Mouse (Mus musculus): ENCODE results near the gene Ppfia4.

GRCm38 (mm10) chr1:134360656-134361055 is 27.9 kb upstream of the Ppfia4 start:
- TF ChIP-seq POLR2A (IDR thresholded peaks at IDR 0.05; ENCODE audit: insufficient read length, low read depth) (no peak), TCF3 (IDR thresholded peaks at IDR 0.05; ENCODE audit: insufficient read length, low read depth) (no peak), TCF12 (IDR thresholded peaks at IDR 0.05; ENCODE audit: insufficient read depth, poor library complexity, severe bottlenecking) (no peak), USF1 (IDR thresholded peaks at IDR 0.05; ENCODE audit: low read depth) (peak; percentile 46), POLR2AphosphoS2 (IDR thresholded peaks at IDR 0.05; ENCODE audit: insufficient read length, low read depth) (no peak), MAX (IDR thresholded peaks at IDR 0.05; ENCODE audit: low read depth) (no peak), REST (IDR thresholded peaks at IDR 0.05; ENCODE audit: insufficient read depth, insufficient read length) (no peak), MYOG (IDR thresholded peaks at IDR 0.05; ENCODE audit: control insufficient read depth in 1 of 3, insufficient read depth in 1 of 3, insufficient read length in 2 of 3, low read depth in 2 of 3) (no peak), E2F4 (IDR thresholded peaks at IDR 0.05; ENCODE audit: insufficient read depth) (no peak), MYOD1 (IDR thresholded peaks at IDR 0.05; ENCODE audit: control insufficient read depth in 1 of 3, insufficient read length in 2 of 3, low read depth in 2 of 3) (no peak), CEBPB (IDR thresholded peaks at IDR 0.05; ENCODE audit: insufficient read depth, poor library complexity, severe bottlenecking) (no peak)
